Mouse (Mus musculus): ENCODE results near the gene Tfap2e. TPM values are rescaled to one million over a fixed set of nuclear protein-coding genes. Genes with fewer than 3 reads are reported as not detected.
A peak's percentile ranks its signal among the peaks of the same experiment; 100 is the strongest.

The Tfap2e gene
- polyA plus RNA-seq, 1 experiment from 2014 or later: 0.87 TPM

- Histone ChIP-seq H3K36me3 (replicated peaks) (peaks cover 30% of the 10 kb centered on the region), H3K9me3 (no peaks in the 10 kb centered on the region), H3K27me3 (no peaks in the 10 kb centered on the region), H3K9ac (no peak overlapping the region), H3K4me3 (replicated peaks) (no peak overlapping the region), H3K27ac (no peak overlapping the region), H3K4me1 (peaks cover 20% of the 10 kb centered on the region), H3K4me2 (no peak overlapping the region)
- no peak for ATAC-seq (ENCODE audit: low FRiP score)
- WGBS: 93% methylated on average over 5 of the region's 5 CpGs
These were observed 53.7 kb downstream of the Tfap2e start for GRCm38 (mm10) chr4:126682298-126682697.

DNA sequence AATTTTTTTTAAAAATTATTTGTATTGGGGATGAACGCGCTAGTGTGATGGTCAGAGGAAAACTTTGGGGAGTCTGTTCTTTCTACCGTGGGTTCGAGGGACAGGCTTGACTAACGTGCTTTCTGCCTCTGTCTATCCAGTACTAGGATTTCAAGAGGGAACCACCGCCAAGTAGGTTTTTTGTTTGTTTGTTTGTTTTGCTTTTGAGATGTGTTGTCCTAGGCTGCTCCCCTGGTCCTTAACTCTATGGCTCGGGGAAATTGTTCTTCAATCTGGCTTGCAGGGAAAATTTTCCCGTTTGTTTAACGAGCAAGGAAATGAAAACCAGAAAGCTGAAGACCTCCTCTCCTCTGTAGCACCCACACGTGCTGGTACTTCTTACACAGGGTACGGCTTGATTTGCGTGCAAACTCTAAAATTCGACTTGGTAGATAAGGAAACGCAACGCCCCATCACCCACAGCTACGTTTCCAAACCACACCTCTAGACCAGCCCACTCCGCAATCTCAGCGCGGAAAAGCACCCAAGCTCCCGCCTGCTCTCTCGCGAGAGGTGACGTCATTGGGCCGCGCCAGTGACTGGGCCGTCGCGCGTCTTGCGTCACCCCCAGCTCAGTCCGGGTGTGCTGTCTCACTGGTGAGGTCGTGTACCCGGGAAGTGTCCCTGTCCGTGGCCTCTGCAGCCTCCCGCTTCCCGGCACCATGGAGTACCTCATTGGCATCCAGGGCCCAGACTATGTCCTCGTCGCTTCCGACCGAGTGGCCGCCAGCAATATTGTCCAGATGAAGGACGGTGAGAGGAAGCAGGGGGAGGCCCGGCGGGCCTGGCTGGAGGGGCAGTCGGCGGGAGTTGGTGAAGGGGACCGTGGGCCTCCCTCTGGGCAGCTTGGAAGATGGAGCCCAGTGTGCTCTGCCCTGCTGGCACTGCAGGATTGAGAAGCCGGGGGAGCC, 58.7 kb downstream of the Tfap2e start, which contains the start of gene Psmb2:
TSS of gene Psmb2 (plus strand) at position 577 of the 950 bp plus-strand sequence.
- Histone ChIP-seq H3K36me3 (replicated peaks) (no peaks in the 10 kb centered on the region), H3K9me3 (no peaks in the 10 kb centered on the region), H3K27ac (peak within 1 kb of the TSS; percentile 83), H3K4me2 (peak within 1 kb of the TSS; percentile 92), H3K4me3 (replicated peaks) (peak within 1 kb of the TSS; percentile 99), H3K27me3 (peaks cover 8% of the 10 kb centered on the region; the same call in 1 of the 2 replicates), H3K4me1 (peaks cover 17% of the 10 kb centered on the region), H3K9ac (peak within 1 kb of the TSS; percentile 98)
- WGBS: 4% methylated on average over 48 of the region's 48 CpGs
- peak; percentile 97 for ATAC-seq (ENCODE audit: low FRiP score)

DNA sequence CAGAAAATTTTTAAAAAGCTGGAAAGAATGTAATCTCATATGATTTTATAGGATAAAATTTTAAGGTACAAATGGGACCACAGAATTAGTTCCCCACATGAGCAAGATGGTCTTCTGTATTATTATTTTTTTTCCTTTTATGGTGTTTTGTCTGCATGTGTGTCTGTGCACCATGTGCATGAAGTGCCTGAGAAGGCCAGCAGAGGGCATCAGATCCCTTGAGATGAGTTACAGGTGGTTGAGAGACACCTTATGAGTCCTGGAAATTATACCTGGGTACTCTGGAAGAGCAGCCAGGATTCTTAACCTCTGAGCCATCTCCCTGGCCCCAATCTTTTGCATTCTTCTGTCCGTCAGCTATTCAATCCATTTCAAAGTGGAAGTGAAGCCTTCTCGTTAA, 69.0 kb downstream of the Tfap2e start:
- no peak overlapping the region for H3K9ac ChIP-seq
- WGBS: 87% methylated on average over 2 of the region's 2 CpGs

More for the DNA sequence above, 69.0 kb downstream of the Tfap2e start:
- no peaks in the 10 kb centered on the region for H3K36me3 ChIP-seq (replicated peaks)
- H3K9me3 ChIP-seq: no peaks in the 10 kb centered on the region
- H3K27me3 ChIP-seq: peaks cover 10% of the 10 kb centered on the region; the same call in 1 of the 2 replicates
- ATAC-seq (ENCODE audit: low FRiP score): no peak
- H3K4me2 ChIP-seq: no peak overlapping the region
- H3K4me3 ChIP-seq (replicated peaks): no peak overlapping the region
- H3K4me1 ChIP-seq: no peaks in the 10 kb centered on the region
- no peak overlapping the region for H3K27ac ChIP-seq

Other genes with a start within 250 kb of the Tfap2e start
- 6.1 and 6.3 TPM in 2 replicates for gene Ago4, start 202.8 kb downstream of the Tfap2e start, polyA plus RNA-seq (2016; fragmentation: Nextera tagmentation; extraction: Ambion mirVana)
- gene Clspn, start 179.3 kb downstream of the Tfap2e start, polyA plus RNA-seq (2016; fragmentation: Nextera tagmentation; extraction: Ambion mirVana): 47.8 and 49.3 TPM in 2 replicates
- 1.3 and 2.6 TPM in 2 replicates for gene 5730409E04Rik, start 126.4 kb downstream of the Tfap2e start, polyA plus RNA-seq (2016; fragmentation: Nextera tagmentation; extraction: Ambion mirVana)
- 472 and 480 TPM in 2 replicates for gene Psmb2, start 58.6 kb downstream of the Tfap2e start, polyA plus RNA-seq (2016; fragmentation: Nextera tagmentation; extraction: Ambion mirVana)
- 46.4 and 52.3 TPM in 2 replicates for gene Ncdn, start 17.2 kb upstream of the Tfap2e start, polyA plus RNA-seq (2016; fragmentation: Nextera tagmentation; extraction: Ambion mirVana)
- gene AU040320, start 17.3 kb upstream of the Tfap2e start, polyA plus RNA-seq (2016; fragmentation: Nextera tagmentation; extraction: Ambion mirVana): 32.9 and 33.5 TPM in 2 replicates
- gene Zmym4, start 231.9 kb upstream of the Tfap2e start, polyA plus RNA-seq (2016; fragmentation: Nextera tagmentation; extraction: Ambion mirVana): 43.4 and 48.1 TPM in 2 replicates

All from forebrain, embryonic 12.5 days (tissue).